18 mouse cellular contexts compared by ENCODE assay signal in genomic region chr10:75111446-75112201, GRCm38 (mm10). TPM values are rescaled to one million over a fixed set of nuclear protein-coding genes. Genes with fewer than 3 reads are reported as not detected.
A peak's percentile ranks its signal among the peaks of the same experiment; 100 is the strongest.
DNase-seq lines count a peak whose midpoint lies in the region; ATAC-seq and TF ChIP-seq lines count a peak whose summit lies in the region.
"Had no signal": no experiment of that assay in that cellular context is flagged by ENCODE, and none has a peak within 500 bp of the region (broad histone marks: within the 10 kb centered on the region; RNA-seq: fewer than 3 reads in every experiment).

No protein-coding gene starts in this region.

- no peaks in the 10 kb centered on the region for H3K9me3 ChIP-seq in limb, embryonic 12.5 days
- no peaks in the 10 kb centered on the region for H3K9me3 ChIP-seq in limb, embryonic 10.5 days (replicated peaks)
- H3K9me3 ChIP-seq in embryonic facial prominence, embryonic 14.5 days (ENCODE audit: control insufficient read depth, low read length): no peaks in the 10 kb centered on the region

- peak overlapping the region; percentile 38; the same call in 1 of the 2 replicates for H3K27ac ChIP-seq in gastrocnemius, adult 2 months
- peak overlapping the region; percentile 69 for H3K27ac ChIP-seq in limb, embryonic 12.5 days
- no peak overlapping the region for H3K27ac ChIP-seq in limb, embryonic 10.5 days
- H3K27ac ChIP-seq in embryonic facial prominence, embryonic 14.5 days (replicated peaks; ENCODE audit: low read depth, low read length): peak overlapping the region; percentile 6; the same call in 1 of the 2 replicates
- no peak overlapping the region for H3K27ac ChIP-seq in thymus, adult 2 months (ENCODE audit: control insufficient read depth, insufficient read depth, low read length)

- H3K27me3 ChIP-seq in limb, embryonic 12.5 days: no peaks in the 10 kb centered on the region
- no peaks in the 10 kb centered on the region for H3K27me3 ChIP-seq in limb, embryonic 10.5 days (ENCODE audit: low read depth, poor library complexity, severe bottlenecking)
- H3K27me3 ChIP-seq in embryonic facial prominence, embryonic 14.5 days (replicated peaks; ENCODE audit: control insufficient read depth, insufficient read depth, low read length): no peaks in the 10 kb centered on the region
- no peaks in the 10 kb centered on the region for H3K27me3 ChIP-seq in thymus, adult 2 months (ENCODE audit: control insufficient read depth, insufficient read depth, low read length)

- ATAC-seq in limb, embryonic 12.5 days (ENCODE audit: insufficient number of reproducible peaks, insufficient read depth, low FRiP score, low TSS enrichment, low read depth): no peak; the same call in 1 of the 2 replicates
- no peak for ATAC-seq in embryonic facial prominence, embryonic 14.5 days (ENCODE audit: low read depth)
- ATAC-seq in megakaryocyte progenitor cell, adult 5-6 weeks (replicated peaks; ENCODE audit: poor library complexity): 0 out of 2 replicates have a peak, but pooled peaks have one; percentile 17
- ATAC-seq: CD4-positive, CD25-positive, alpha-beta regulatory T cell, adult 4 months had no signal

- intact Hi-C loops in gastrocnemius, adult 2 months (cut with DNase I): no loop called here
- intact Hi-C loops in gastrocnemius, postnatal 14 days (cut with DNase I; ENCODE audit: low total_unique reads): no loop called here

- 66% methylated on average over 11 of the region's 11 CpGs for WGBS in limb, embryonic 12.5 days
- 86% methylated on average over 11 of the region's 11 CpGs for WGBS in limb, embryonic 10.5 days
- 63% methylated on average over 11 of the region's 11 CpGs for WGBS in embryonic facial prominence, embryonic 14.5 days
- 95% methylated on average over 11 of the region's 11 CpGs for WGBS in thymus, adult 2 months

- H3K4me2 ChIP-seq in limb, embryonic 12.5 days: no peak overlapping the region
- no peak overlapping the region for H3K4me2 ChIP-seq in embryonic facial prominence, embryonic 14.5 days (ENCODE audit: low read depth, low read length)
- H3K4me2 ChIP-seq: liver, embryonic 11.5 days; midbrain, embryonic 11.5 days had no signal

- H3K9ac ChIP-seq in limb, embryonic 12.5 days (replicated peaks): no peak overlapping the region
- H3K9ac ChIP-seq in embryonic facial prominence, embryonic 14.5 days (ENCODE audit: low read depth, low read length): no peak overlapping the region

- 0 out of 2 replicates have a peak, but pooled peaks cover 3% of the 10 kb centered on the region for H3K36me3 ChIP-seq in limb, embryonic 12.5 days
- H3K36me3 ChIP-seq in limb, embryonic 10.5 days: no peaks in the 10 kb centered on the region
- no peaks in the 10 kb centered on the region for H3K36me3 ChIP-seq in embryonic facial prominence, embryonic 14.5 days (ENCODE audit: control insufficient read depth, insufficient read depth, low read length)
- H3K36me3 ChIP-seq in thymus, adult 2 months (ENCODE audit: control insufficient read depth, insufficient read depth, low read length): no peaks in the 10 kb centered on the region

- TF ChIP-seq POLR2A in thymus, adult 2 months (IDR thresholded peaks at IDR 0.05; ENCODE audit: control insufficient read depth, extremely low read depth, insufficient read depth, low read length, poor library complexity): no peak

- no peak for DNase-seq in gastrocnemius, adult 2 months
- no peak for DNase-seq in gastrocnemius, adult 18-20 months (ENCODE audit: low spot score)
- no peak for DNase-seq in limb, embryonic 10.5 days (ENCODE audit: low spot score)
- peak; percentile 39 for DNase-seq in embryonic facial prominence, embryonic 14.5 days (ENCODE audit: low spot score)
- no peak for DNase-seq in gastrocnemius, postnatal 14 days
- DNase-seq in thymus, adult 2 months: no peak
- DNase-seq: heart, adult 11 months; heart, postnatal 14 days; kidney, postnatal 14 days; lung, postnatal 14 days; right cerebral cortex, postnatal 25 days; thymus, postnatal 14 days had no signal

- no peak for TF ChIP-seq CTCF in gastrocnemius, adult 2 months (IDR thresholded peaks at IDR 0.05)
- TF ChIP-seq CTCF in thymus, adult 2 months (IDR thresholded peaks at IDR 0.05; ENCODE audit: borderline replicate concordance, control insufficient read depth, extremely low read depth, insufficient read depth, low read length, poor library complexity): no peak

- peaks cover 42% of the 10 kb centered on the region for H3K4me1 ChIP-seq in limb, embryonic 12.5 days (replicated peaks)
- H3K4me1 ChIP-seq in limb, embryonic 10.5 days: peaks cover 23% of the 10 kb centered on the region
- peaks cover 39% of the 10 kb centered on the region for H3K4me1 ChIP-seq in embryonic facial prominence, embryonic 14.5 days (ENCODE audit: control insufficient read depth, insufficient read depth, low read length)
- 0 out of 2 replicates have a peak, but pooled peaks cover 2% of the 10 kb centered on the region for H3K4me1 ChIP-seq in thymus, adult 2 months (replicated peaks; ENCODE audit: control insufficient read depth, insufficient read depth, low read length)

- no peak overlapping the region for H3K4me3 ChIP-seq in gastrocnemius, adult 2 months
- no peak overlapping the region for H3K4me3 ChIP-seq in limb, embryonic 12.5 days (replicated peaks)
- no peak overlapping the region for H3K4me3 ChIP-seq in limb, embryonic 10.5 days
- H3K4me3 ChIP-seq in embryonic facial prominence, embryonic 14.5 days (ENCODE audit: low read depth, low read length): no peak overlapping the region
- H3K4me3 ChIP-seq in thymus, adult 2 months (ENCODE audit: control insufficient read depth, insufficient read depth, low read length): no peak overlapping the region
- H3K4me3 ChIP-seq: myocyte had no signal

RNA-seq across cellular contexts. Expression of gene Bcr, which starts 51.2 kb away (rescaled TPM):
- total RNA-seq in gastrocnemius, adult 2 months (2021): 1 to 10 TPM; 4.1 to 5.1 TPM
- 1 to 10 TPM; 5.0 to 6.0 TPM for total RNA-seq in gastrocnemius, adult 18-20 months (2021)
- polyA plus RNA-seq in limb, embryonic 12.5 days (2016; fragmentation: Nextera tagmentation; extraction: Ambion mirVana): 9.9 and 11.0 TPM in 2 replicates
- 7.0 and 7.6 TPM in 2 replicates for polyA plus RNA-seq in limb, embryonic 10.5 days (2016; fragmentation: Nextera tagmentation; extraction: Ambion mirVana)
- 6.7 and 8.1 TPM in 2 replicates for polyA plus RNA-seq in embryonic facial prominence, embryonic 14.5 days (2014; fragmentation: Nextera tagmentation; extraction: Ambion mirVana)
- total RNA-seq in megakaryocyte progenitor cell, adult 5-6 weeks (2015): 18.1 and 18.6 TPM in 2 replicates
- total RNA-seq in megakaryocyte progenitor cell, adult 5-6 weeks (2017): 23.0 and 28.2 TPM in 2 replicates
- 1 to 10 TPM; 4.7 to 5.3 TPM for total RNA-seq in gastrocnemius, postnatal 14 days (2021)
- polyA plus RNA-seq in thymus, adult 2 months (2012; rRNA removed): 20.8 and 22.7 TPM in 2 replicates

Comparison
In these comparisons a context has a peak if more than half of its experiments do, and no peak if none do; other contexts are left out.
1. H3K27ac ChIP-seq: peak in gastrocnemius, adult 2 months (single experiment), limb, embryonic 12.5 days (single experiment) and embryonic facial prominence, embryonic 14.5 days (single experiment); none in limb, embryonic 10.5 days (single experiment) and thymus, adult 2 months (single experiment).